Mouse (Mus musculus) gastrocnemius, postnatal 25 days (tissue): ENCODE measurements around the gene Slc12a6. TPM values are rescaled to one million over a fixed set of nuclear protein-coding genes. Genes with fewer than 3 reads are reported as not detected.

ENCODE experiments used
- DNase-seq: peaks from one replicate; pipeline ENCODE4 v3.0.0; 2022
- long read RNA-seq, 2 experiments: library from polyadenylated mRNA; stranded (forward); transcript quantifications; one replicate each; pipeline ENCODE4 v2.0.0; 2021
- total RNA-seq, 2 experiments: library from RNA; stranded (reverse); gene quantifications; 1 replicate in 1 of 2; 2 replicates in 1 of 2; pipeline ENCODE4 v1.2.3; 2021

The Slc12a6 gene
- total RNA-seq, result 10 to 100 TPM; 22.7 to 23.0 TPM
- long read RNA-seq, experiment 1, partial matches to known transcripts, result 1 of 1 reads
- long read RNA-seq, experiment 1, other reads (novel, unspliced or antisense), result 0 of 1 reads
- long read RNA-seq, experiment 2, partial matches to known transcripts, result 0 of 2 reads
- long read RNA-seq, experiment 2, other reads (novel, unspliced or antisense), result 2 of 2 reads

- peak; percentile 92 for DNase-seq
Observed at GRCm38 (mm10) chr2:112265448-112266241, at the start of gene Slc12a6. Gene Slc12a6 (plus strand): TSS chr2:112265825.

- no peak for DNase-seq
Observed at GRCm38 (mm10) chr2:112215977-112216376, 49.6 kb upstream of the Slc12a6 start.

DNA sequence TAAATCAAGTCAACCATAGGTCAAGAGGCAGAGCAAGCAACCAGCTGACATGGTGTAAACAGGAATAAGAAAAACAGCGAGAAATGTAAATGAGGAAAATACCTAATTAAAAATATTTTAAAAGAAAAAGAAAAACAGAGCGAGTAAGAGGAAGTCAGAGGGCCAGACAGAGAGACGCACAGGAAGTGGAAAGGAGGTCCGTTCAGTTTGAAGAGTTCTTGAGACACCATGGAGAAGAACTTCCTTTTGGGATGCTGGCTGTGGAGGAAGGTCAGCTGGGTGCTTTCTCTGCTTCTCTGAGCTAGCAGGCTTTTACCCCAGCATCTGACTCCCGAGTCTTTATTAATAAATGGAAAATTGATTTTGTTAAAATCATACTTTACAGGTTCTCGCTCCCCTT, 48.0 kb upstream of the Slc12a6 start:
- DNase-seq, result no peak

- no peak for DNase-seq
Observed at GRCm38 (mm10) chr2:112220880-112221279, 44.7 kb upstream of the Slc12a6 start.

- no peak for DNase-seq
Observed at GRCm38 (mm10) chr2:112222607-112223006, 43.0 kb upstream of the Slc12a6 start.

GRCm38 (mm10) chr2:112224356-112224755, 41.3 kb upstream of the Slc12a6 start:
- no peak for DNase-seq

DNA sequence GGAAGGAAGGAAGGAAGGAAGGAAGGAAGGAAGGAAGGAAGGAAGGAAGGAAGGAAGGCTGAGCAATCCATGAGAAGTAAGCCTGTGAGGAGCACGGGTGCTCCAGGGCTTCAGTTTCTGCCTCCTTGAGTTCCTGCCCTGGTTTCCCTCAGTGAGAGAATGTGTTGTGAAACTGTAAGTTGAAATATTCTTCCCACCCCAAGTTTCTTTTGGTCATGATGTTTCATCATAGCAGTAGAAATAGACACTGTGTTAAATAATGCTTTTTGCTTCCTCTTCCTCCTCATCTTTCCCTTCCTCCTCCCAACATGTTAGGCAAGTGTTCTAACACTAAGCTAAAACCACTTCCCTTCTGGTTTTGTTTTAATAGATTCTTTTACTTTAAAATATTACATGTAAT, 33.0 kb upstream of the Slc12a6 start:
- no peak for DNase-seq

- no peak for DNase-seq
Observed at GRCm38 (mm10) chr2:112236620-112237019, 29.0 kb upstream of the Slc12a6 start.

GRCm38 (mm10) chr2:112238006-112238405, 27.6 kb upstream of the Slc12a6 start:
- no peak for DNase-seq

DNA sequence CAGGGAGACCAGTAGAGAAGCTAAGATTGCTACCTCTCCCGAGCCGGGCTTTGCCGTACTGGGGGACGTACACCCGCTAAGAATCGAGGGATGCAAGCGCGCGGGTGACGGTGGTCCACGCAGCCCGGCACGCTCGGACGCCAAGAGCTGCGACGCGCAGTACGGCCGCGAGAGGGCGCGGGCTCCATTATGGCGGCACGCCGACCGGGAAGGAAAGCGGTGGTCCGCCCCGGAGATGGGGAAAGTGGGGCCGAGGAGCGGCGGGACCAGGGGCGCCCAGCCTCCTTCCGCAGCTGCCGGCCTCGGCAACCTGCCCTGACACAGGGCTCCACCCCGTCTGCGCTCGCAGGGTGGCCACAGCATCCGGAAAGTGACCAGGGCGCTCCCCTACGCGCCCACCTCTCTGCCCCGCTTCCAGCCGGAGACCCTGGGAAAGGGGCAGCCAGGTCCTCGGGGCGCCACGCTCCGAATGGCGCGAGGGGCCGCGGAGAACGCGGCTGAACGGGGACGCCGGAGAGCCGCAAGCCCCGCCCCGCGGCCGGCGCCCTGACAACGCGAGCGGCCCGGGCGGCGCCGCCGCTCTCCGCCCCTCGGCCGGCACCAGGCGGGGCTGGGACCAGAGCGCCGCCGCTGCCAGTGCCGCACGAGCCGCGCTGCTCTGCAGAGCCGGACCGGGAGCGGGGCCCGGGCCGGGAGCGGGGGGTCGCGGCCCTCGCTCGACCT, 26.3 kb upstream of the Slc12a6 start, which contains the start of gene Lpcat4:
Lpcat4 (plus strand) TSS at position 257 of the 723 bp plus-strand sequence.
- peak; percentile 77 for DNase-seq

- no peak for DNase-seq
Observed at GRCm38 (mm10) chr2:112239935-112240721, 25.5 kb upstream of the Slc12a6 start.

DNA sequence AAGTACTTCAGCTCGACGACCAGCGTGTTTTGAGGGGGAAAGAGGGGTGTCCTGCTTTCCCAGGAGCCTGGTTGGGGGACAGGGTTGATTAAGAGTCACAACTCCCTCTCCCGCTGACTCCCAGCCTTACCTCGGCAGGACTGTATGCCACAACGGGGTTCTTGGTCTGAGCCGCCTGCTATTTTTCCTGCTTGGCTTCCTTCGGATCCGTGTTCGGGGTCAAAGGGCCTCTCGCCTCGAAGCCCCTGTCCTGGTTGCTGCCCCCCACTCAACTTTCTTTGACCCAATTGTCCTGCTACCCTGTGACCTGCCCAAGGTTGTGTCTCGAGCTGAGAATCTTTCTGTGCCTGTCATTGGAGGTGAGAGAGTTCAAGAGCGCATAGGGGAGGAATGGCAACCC, 23.8 kb upstream of the Slc12a6 start:
- no peak for DNase-seq

- no peak for DNase-seq
Observed at GRCm38 (mm10) chr2:112245307-112245706, 20.3 kb upstream of the Slc12a6 start.

GRCm38 (mm10) chr2:112246193-112246592, 19.4 kb upstream of the Slc12a6 start:
- no peak for DNase-seq

- no peak for DNase-seq
Observed at GRCm38 (mm10) chr2:112247323-112247722, 18.3 kb upstream of the Slc12a6 start.

DNA sequence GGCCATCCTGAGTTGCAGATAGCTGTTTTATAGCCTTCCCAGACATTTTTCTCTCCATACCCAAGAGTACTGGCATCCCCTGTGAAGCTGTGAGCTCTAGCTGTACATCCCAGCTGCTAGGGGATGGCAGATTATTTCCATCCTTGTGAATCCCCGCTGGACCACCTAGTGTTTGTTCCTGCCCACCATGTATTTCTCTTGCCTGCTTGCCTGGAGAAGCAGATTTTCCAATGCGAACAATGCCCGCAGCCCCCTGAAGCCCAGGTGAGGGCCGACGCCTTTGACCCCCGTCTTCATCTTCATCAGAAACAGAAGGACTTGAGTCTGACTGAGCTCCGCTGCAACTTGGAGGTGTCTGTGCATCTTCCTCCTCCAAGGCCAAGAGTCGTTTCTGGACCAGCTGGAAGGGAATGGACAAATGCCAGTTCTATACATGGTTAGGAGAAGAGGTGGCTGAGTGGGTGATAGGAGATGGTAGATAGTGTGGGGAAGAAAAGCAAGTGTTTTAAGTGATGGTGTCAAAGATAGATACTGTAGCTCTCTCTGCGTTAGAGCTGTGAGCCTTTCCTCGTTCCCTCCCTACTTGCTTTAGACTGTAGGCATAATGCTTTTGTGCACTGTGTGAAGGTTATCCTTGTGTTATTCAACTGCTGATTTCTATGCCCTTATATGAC, 15.7 kb upstream of the Slc12a6 start:
- no peak for DNase-seq

DNA sequence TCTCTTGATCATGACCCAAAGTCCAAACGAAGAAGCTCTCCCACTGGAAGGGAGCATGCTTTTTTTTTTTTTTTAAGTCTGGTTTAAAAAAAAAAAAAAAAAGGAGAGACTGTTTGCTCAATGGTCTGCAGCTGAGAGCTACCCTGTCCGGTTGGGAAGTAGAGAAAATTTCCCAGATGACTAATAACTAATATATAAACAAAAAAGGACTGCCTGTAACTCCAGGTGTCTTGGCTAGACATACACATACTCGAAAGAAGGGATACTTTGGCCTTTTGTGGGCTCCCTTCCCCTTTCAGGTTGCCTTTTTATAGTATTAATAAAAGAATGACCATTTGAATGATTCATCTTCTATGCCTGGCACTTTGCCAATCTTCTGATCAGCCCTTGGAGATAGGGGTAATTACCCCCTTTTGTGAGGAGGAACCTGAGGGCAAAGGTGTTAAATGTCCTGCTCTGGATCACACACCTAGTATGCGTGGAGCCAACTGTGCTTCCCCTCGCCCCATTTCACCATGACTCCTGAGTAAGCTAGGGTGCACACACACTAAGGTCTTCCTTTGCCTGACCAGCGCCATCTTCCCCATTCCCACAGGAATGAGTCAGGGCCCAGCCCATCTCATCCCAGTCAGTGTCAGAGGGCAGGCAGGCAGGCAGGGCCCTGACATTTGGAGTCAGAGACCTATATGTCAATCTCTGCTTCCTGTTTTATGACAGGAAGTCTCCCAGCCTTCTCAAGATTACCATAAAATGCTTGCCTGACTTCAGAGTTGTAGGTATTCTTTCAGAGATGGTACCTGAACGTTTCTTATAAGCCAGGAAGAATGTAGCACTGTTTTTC, 10.7 kb upstream of the Slc12a6 start:
- DNase-seq, result no peak

DNA sequence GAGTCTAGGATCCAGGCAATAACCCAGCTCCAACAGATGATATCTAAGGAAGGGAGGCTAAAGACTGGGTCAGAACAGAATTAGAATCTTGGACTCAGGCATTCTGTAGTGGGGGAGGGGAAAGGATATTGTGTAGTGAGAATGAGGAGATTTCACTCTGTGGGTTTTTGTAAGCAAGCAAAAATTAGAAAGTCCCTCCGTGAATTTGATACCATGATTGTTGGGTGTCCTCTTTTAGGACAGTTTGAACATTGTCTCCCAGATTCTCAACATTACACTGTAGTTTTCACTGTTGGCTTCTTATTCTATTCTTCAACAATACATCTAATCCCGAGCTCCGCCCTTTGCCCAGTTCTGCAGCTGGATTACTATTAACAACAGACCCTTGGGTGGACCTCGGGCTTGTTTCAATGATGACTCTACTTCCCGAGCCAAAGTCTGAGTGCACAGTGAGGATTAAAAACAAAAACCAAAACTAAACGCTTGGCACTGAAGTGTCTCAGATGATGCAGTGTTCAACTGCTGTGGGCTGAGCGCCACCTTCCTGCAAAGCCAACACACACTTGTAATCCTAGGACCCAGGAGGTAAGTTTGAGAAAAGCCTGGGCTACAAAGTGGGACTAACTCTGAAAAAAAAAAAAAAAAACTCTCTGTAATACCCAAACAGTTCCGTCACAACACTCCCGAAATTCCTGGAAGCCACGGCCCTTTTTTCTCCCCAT, 6.2 kb upstream of the Slc12a6 start, which contains the start of gene Nutm1:
Nutm1 (minus strand) TSS at position 51 of the 722 bp plus-strand sequence.
- no peak for DNase-seq

DNA sequence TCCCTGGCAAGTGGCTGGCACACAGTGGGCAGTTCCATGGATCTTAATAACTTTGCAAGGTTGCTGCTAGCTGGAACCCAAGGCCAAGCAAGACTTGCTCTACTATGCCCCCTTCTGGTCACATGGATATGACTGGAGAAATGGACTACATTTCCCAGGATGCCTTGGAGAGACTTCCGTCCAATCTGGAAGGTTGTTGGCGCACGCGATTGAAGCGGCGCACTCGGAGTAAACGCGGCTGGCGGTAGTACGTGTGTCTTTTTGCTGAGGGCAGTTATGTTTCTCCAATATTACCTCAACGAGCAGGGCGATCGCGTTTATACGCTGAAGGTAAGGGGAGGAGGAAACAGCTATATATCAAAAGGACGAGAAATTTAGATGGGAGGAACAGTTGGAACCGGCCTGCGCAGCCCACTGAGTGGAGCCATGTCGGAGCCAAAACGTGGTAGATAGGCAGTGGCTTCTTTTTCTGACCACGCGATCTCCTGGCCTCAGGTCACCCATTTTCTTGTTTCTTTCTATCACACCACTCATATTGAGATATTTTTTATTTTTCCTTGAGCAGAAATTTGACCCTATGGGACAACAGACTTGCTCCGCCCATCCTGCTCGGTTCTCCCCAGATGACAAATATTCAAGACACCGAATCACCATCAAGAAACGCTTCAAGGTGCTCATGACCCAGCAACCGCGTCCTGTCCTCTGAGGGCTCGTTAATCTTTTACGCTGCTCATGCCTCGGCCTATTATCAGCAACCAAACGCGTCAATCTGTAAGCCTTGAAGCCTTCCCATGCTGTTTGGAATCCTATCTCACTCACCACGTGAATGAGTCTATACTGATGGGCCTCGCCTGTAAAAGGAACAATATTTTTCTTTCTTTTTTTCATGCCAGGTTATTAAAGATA, 3.6 kb upstream of the Slc12a6 start, which contains the start of gene Nop10:
Nop10 (plus strand) TSS at position 179 of the 906 bp plus-strand sequence.
- DNase-seq, result peak; percentile 72
